Mouse (Mus musculus) neural tube, embryonic 10.5 days (tissue): Measurements from ENCODE around the gene Cd5.

ENCODE experiments used
- DNase-seq: peaks from one replicate; pipeline ENCODE4 v3.0.0-alpha.2; 2017; ENCODE audit warnings: low spot score; ENCODE audit errors: extremely low spot score

Gene Cd5

GRCm38 (mm10) chr19:10758708-10759107 lies 19.9 kb upstream of the Cd5 start:
- DNase-seq = no peak

DNA sequence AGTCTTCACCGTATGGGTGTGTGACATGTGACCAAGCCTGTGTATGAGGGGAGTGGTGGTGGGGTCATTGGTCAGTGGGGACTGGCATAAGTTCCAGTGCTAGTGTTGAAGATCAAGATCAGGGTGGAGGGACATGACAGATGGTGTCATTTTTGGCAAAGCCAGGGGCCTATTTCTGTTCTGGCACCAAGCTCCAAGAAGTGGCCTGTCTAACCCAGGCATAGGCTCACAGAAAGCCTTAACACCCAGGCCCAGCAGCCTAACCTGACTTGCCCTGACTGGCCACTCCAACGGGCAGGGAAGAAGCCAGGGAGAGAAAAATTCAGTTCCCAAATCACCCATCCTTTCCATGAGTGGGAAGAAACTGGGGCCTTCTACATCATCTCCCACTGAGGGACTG lies 18.7 kb upstream of the Cd5 start:
- no peak for DNase-seq

GRCm38 (mm10) chr19:10757125-10757524 lies 18.3 kb upstream of the Cd5 start:
- no peak for DNase-seq

GRCm38 (mm10) chr19:10752646-10753045 lies 13.8 kb upstream of the Cd5 start:
- no peak for DNase-seq

- no peak for DNase-seq
Observed at GRCm38 (mm10) chr19:10752106-10752505, 13.3 kb upstream of the Cd5 start.

GRCm38 (mm10) chr19:10751607-10752006 lies 12.8 kb upstream of the Cd5 start:
- no peak for DNase-seq

- no peak for DNase-seq
Observed at GRCm38 (mm10) chr19:10750161-10750560, 11.4 kb upstream of the Cd5 start.

DNA sequence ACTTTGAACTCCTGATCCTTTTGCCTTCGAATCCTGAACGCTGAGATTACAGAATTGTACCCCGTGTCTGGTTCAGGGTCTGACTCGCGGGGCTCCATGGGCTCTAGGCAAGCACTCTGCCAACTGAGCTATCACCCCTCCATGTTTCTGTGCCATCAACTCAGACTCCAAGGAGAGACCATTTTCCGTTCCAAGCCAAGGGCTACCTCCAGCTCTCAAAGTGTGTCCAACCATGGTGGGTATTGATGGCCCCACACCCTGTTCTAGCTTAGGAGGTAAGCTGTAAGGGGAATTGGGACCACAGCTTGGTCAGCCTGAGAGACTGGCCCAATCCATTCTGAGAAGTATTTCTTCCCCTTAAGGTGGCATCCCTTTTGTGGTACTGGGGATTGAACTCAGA lies 10.5 kb upstream of the Cd5 start:
- DNase-seq = no peak

DNA sequence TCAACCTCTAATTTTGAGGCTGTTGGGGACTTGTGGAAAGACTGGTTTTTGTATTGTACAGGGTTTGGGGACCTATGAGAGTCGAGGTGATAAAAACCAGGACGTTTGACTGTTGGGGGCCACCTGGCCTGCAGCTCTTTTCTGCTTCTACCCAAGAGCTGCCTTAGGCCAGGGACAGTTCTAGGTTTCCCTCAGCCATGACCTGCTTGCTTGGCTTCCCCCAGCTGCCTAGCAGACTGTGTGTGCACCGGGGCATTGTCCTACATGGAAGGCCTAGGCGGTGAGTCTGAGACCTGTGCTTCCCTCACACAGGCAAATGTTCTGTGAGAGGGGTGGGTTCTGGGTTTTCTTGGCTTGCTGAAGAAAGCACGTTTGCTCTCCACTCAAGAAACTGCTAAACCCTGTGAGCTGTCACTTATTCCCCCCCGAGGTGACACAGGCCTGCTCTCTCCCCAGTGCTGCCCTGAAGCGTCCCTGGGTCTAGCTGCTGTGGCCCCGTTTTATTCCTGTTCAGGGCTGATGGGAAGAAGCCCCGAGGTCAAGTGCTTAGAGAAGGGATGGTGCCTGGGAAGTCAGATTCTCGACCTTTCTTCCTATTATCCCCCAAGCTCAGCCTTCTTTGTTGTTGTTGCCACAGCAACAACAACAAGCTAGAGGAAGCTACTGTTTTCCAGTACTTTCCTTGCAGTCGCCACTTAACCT lies 9.8 kb upstream of the Cd5 start:
- no peak for DNase-seq

DNA sequence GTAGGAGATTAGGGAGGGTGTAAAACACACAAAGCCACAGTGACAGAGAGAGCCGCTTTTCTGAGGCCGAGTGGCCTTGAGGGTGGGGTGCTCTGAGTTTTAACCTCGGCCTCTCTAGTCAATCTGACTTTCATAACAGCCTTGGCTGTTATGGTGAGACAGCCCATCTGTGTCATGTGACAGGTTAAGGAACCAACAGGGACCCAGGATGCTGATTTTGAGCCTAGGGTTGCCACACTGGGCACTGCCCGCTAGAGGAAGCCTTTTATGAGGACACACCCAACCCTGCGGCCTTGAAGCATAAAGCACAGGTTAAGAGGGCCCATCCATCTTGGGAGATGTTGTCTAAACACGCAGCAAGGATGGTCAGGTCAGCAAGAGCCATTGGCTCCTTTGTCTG lies 8.9 kb upstream of the Cd5 start:
- DNase-seq = no peak

DNA sequence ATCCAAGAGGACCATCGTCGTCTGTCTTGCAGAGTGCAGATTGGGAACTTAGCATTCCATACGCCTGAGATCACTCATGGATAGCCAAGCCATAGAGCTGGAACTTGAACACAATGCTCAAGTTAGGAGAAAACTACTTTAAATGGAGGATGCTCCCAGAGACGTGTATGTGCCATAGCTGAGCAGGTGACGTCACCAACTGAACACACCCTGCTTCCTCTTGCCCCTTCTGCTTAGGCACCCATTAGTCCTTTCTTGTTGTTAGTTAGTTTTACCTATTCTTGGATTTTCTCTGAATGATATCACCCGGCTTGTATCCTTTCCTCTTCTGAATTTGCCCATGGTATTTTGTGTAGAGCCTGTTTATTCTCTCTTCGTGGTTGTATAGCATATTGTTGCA lies 8.4 kb upstream of the Cd5 start:
- no peak for DNase-seq

- no peak for DNase-seq
Observed at GRCm38 (mm10) chr19:10742565-10742964, 3.8 kb upstream of the Cd5 start.

- DNase-seq = no peak
Observed at GRCm38 (mm10) chr19:10742145-10742544, 3.3 kb upstream of the Cd5 start.

DNA sequence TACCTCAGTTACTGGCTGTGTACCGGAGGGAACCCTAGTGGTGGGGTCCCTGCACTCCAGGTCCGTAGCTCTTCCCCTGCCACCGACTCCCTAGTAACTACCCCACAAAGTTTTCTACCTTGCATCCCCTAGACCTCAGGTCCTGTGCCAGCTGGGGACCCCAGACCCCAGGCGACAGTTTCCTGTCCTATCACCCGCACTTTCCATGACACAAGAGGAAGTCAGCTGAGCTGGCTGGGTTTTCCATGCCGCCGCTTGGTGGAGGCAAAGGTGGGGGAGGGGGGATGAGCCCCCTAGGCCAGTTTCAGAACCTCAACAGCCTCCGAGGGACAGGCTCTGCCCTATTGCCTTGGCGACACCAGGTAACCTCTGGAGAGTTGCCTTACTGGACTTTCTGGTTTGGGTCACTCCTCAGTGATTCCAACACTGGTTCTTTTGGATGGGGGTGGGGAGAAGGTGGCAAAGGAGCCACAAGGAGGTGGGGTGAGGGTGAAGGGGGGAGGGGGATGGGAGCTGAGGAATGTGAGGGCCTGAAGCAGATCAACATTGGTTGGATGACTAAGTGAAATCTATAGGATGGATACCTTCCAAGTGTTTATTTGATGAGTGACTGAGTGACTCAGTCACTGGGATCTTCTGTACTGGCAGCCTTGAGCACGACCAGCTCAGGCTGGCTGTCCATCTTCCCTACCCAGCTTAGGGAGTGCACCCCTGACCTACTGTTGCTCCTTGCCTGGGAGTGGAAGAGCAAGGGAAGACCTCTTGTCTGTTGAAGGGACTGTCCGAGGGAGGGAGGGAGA lies 2.0 kb upstream of the Cd5 start:
- DNase-seq = no peak

DNA sequence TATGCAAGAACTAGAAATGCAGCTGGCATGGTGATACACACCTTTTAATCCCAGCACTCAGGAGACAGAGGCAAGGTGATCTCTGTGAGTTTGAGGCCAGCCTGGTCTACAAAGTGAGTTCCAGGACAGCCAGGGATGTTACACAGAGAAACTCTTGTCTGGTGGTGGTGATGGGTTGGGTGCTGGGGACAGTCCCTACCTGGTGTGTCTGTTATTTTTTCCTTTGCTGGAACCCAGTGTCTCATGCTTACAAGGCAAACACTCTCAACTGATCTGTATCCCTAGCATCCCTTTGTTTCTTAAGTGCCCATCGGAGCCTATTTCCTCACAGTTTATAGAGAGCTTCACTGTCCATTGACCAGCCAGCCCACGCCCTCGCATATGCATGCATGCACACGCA lies 1.1 kb upstream of the Cd5 start:
- no peak for DNase-seq

DNA sequence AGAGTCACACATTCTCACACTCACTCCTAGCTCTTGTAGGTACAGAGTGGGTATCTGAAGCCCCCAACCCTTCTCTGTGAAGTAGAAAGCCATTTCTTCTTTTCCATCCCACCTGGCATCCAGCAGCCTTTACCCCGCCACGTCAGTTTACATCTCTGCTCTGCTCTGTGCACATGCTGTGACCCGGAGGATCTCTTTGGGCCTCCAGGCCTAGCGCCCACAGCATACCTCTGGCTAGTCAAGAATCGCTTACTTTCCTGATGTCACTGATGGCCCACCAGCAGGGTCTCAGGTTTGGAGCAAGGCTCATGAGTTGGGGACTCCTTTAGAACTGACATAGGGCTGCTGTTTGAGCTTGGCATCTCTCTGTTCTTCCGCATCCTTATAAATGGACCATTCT lies 764 bp downstream of the Cd5 start:
- DNase-seq = no peak

DNA sequence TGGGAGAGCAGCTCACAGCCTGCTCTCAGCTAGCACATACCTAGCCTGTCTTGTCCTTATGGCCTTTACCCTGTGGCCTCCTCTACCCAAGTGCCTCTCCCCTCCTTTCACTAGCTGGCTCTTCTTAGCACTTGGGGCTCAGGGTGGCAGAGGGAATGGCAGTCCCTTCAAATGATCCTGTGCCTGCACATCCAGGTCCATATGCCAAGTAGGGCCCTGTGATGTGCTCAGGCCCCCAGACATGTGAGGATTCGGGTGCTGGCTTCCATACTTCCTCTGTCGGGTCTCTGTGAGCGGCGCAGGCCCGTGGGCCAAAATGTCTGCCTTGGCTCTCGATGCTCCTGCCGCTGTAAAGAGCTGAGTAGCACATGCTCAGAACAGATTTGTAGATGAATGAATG lies 2.9 kb downstream of the Cd5 start:
- DNase-seq = no peak

DNA sequence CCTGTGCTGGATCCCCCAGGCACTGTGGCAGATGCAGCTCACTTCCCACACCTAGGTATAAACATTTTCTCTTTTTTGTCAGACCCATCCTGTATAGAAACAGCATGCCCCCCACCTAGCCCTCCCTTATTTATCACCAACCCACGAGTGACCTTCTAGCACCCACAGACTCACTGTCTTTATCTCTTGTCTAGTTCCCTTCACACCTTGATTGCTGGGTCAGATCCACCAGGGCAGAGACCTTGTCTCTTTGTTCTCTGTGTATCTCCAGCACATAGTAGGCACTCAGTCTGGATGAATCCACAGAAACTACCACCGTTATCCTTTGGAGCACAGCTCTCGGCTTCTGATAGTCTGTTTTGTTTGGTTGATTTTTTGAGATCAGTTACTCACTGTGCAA lies 3.7 kb downstream of the Cd5 start:
- no peak for DNase-seq

- no peak for DNase-seq
Observed at GRCm38 (mm10) chr19:10734554-10734953, 4.2 kb downstream of the Cd5 start.

DNA sequence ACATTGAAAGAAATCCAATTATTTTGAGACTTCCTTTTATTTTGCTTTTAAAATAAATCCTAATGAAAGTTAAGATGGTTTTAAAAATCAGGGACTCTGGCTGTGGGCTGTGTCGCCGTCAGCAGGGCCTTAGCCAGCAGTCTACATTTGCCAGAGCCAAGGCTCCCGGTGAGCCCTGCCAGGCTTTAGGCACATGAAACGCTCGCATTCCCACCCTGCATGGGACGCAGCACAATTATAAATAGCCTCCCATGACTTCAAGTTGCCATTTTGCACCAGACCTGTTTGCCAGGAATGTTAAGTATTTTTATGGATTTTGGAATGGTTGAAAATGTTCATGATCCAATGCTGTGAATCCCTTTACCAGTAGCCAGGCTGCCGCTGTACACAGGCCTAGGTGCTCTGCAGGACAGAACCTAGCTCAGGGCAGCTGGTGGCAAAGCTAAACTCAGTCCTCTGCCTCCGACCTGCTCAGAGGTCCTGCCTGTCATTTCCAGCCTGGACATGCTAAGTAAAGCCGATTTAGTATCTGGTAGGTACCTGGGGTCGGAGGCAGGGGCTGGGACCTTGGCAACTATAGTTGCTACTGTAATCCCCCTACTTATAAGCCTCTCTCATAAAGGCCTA lies 5.2 kb downstream of the Cd5 start:
- DNase-seq = no peak

DNA sequence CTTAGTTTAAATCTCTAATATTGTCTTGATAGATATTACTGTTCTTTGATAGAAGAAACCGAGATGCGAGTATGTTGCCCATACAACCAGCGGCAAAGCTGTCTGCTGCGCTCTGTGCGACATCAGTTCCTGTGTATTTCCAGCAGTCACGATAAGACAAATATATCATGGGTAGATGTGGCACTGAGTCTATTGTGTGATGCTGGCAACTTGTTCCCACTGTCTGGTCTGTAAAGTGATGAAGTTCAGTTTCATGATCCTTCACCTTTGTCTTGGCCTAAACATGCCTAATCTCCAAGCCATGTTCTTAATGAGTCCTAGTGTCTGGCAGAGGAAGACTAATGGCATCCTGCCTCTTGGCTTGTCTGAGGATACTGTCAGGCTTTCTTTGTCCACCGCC lies 6.1 kb downstream of the Cd5 start:
- no peak for DNase-seq

GRCm38 (mm10) chr19:10731975-10732374 lies 6.8 kb downstream of the Cd5 start:
- DNase-seq = no peak

DNA sequence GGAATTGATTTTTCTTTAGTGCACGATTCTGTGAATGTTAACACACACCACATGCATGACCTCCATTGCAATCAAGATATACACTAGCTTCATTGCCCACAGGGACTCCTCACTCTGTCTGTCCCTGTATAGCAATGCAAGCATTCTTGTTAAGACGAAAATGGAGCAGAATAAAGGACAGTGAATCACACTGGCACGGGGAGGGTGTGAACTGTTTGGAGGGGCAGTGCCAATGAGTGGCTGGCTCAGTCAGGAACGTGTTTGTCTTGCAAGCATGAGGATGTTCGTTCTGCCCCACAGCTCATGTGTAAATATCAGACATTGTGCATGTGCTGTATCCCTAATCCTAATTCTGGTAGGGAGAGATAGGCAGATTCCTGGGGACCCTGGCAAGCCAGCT lies 8.3 kb downstream of the Cd5 start:
- DNase-seq = no peak
